Mouse (Mus musculus): Measurements from ENCODE around the gene Klhl8.

Klhl8 gene

GRCm38 (mm10) chr5:103914335-103915226, 3.5 kb upstream of the Klhl8 start:
- DNase-seq, result no peak

DNA sequence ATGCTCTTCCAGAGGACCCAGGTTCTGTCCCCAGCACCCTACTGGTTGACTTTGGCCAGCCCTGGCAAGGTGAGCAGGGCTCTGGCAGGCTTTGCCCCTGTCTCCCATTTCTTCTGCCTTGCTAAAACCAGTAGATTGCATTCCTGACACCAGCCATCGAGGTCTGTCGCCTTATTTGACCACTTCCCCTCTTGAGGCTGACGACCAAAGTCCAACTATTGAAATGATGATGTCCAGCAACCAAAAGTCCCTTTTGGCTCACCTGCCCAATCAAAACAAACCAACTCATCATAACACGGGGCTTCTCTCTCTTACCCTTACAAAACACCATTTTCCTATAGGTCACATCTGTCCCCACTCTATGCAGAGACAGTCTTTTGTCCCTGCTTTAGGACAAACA, 2.1 kb upstream of the Klhl8 start:
- DNase-seq, result no peak

DNA sequence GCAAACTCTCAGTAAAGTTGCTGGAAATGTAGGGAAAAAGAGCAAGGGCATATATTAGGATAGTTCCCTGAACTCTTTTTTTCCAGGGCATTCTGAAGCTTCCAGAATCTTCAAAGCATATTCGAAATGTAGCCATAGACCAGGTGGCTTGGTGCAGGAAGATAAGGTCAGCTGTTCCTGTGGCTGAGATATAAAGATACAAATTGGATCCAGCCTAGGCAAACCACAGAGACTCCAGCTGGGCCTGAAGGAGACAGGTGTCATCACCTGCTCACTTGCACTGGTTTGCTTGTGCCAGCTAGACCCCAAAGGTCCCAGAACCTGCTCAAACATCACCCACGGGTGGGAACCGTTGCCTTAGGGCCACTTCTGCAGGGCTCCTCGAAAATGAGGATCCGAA, 496 bp upstream of the Klhl8 start:
- DNase-seq, result no peak

- DNase-seq, result no peak
Observed at GRCm38 (mm10) chr5:103910156-103910555, 903 bp downstream of the Klhl8 start.

DNA sequence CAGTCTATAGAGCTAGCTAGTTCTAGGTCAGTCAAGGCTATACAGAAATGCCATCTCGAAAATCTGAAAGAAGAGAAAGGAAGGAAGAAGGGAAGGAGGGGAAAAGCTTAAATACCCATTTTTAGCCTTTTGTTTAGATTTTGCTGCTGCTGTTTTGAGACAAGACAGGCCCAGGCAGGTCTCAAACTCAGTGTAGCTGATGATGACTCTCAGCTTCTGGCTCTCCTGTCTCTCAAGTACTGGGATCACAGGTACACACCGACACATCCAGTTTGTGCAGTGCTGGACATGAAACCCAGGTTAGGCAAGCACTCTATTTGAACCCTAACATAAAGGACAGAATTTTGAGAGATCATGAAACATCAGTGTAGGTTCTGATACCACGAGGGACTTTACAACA, 1.6 kb downstream of the Klhl8 start:
- no peak for DNase-seq

- DNase-seq, result no peak
Observed at GRCm38 (mm10) chr5:103908851-103909250, 2.2 kb downstream of the Klhl8 start.

GRCm38 (mm10) chr5:103907844-103908243, 3.2 kb downstream of the Klhl8 start:
- no peak for DNase-seq

DNA sequence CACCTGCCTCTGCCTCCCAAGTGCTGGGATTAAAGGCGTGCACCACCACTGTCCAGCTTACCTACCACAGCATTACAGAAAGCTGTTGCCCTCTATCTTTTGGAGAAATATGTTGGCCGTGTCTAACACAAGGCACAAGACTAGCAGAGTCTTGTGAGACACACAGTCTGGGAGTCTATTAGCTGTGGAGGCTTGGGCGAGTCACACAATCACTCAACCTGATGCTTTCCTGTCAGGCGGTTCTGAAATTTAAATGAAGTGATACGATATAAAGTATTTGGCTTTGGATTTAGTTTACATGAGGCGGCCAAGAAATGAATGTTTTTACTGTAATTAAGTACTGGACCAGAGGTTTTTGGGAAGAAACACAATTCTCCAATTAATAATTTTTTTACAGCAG, 4.9 kb downstream of the Klhl8 start:
- DNase-seq, result no peak

- DNase-seq, result no peak
Observed at GRCm38 (mm10) chr5:103898310-103898709, 12.7 kb downstream of the Klhl8 start.

GRCm38 (mm10) chr5:103889766-103890165, 21.3 kb downstream of the Klhl8 start:
- peak; percentile 42 for DNase-seq

- DNase-seq, result no peak
Observed at GRCm38 (mm10) chr5:103863759-103864158, 47.3 kb downstream of the Klhl8 start.

DNA sequence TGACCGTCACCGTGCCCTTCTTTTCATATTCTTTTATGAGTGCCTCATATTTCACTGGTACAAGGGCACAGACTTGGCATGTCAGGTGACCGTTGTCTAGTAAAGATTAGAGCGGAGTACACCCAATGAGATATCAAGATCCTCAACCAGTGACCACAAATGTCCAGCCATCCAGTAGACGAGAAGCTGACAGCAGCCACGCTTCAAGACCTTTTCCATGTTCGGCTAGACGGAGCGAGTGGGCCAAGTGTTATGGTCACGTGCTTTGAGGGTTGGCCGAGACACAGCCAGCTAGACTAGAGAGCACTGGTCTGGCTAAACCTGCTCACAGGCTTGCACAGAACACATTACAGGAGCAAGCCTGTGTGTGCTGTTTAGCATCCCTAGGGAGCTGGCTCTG, 50.4 kb downstream of the Klhl8 start:
- no peak for DNase-seq

- DNase-seq, result no peak
Observed at GRCm38 (mm10) chr5:103857151-103857550, 53.9 kb downstream of the Klhl8 start.

DNA sequence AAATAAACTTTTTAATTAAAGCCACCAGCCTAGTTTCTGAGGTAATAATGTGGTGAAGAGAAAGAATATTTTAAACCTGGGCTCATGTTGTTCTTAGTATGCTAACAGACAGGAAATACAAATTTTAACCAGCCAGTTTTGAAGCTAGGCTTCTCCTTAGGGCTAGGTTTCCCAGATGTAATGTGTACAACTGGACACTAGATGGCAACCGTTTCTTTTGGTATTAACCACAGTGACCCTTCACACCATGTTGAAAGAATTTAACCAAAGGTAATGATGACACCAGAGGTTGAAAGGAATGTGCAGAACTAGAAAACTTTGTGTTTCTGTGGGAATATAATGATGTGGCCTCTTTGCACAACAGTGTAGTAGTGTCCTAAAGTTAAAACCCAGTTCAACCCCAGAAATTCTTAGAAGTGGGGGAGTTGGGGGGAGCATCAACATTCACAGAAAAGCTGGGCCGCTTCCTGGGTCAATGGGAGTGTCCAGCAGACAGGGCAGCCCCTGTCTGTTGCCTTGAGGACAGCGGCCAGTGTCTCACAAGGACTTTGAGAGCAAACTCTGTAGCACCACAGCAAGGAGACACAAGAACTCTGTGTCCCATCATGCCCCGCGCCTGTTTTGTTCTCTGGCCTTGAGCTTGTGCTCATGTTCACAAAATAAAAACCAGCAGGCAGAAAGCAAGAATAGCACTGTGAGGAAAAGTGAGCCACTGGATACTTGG, 54.6 kb downstream of the Klhl8 start:
- DNase-seq, result peak; percentile 84

GRCm38 (mm10) chr5:103855483-103856211, 55.4 kb downstream of the Klhl8 start:
- DNase-seq, result no peak

DNA sequence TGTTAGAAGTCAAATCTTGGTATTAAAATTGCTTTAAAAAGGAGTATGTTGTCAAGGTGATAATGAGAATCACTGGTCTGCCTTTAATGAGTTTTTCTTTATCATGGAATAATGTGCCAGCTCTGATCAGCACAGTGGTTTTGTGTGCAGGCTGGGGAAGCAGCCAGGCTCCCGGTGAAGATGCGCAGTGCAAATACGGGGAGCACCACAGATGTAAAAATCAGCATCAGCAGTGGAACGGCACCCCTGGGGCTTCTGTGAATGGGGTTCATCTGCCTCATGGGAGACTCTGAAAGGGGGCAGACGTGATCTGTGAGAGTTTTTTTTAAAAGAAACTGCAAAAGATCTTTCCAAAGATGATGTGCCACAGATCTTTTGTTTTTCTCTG, 56.3 kb downstream of the Klhl8 start:
- DNase-seq, result no peak

DNA sequence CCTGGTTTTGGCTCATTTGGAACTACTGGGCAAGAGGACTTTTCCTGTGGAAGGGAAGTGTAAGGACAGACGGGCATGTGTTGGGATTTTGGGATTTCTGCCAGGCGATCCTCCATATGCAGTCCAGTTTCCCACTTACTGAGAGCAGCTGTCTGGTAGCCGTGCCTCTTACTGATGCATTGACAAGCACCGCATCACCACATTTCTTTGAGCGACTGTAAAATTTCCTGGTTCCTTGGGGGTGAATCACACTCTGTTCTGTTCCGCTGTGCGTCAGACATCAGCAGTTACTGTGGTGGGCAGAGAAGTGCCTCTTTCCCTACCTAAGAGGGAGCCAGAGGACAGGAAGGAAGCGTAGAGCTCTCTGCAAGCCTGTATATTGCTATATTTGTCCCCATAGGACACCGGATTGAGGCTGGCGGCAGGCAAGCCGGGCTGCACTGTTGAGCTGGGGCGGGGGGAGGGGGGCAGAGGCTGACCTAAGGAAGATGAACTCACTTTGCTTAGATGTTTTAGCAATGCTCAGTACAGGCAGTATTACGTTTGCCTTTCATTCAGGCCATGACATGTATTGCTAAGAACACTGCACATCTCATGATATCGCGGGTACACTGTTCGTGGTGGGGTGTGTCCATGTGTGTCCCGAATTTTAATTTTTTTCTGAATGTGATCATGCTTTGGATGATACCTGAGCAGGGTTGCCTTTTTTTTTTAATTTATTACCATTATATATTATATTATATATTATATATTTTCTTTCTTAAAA, 56.8 kb downstream of the Klhl8 start:
- peak; percentile 13 for DNase-seq

- DNase-seq, result no peak
Observed at GRCm38 (mm10) chr5:103852756-103853549, 58.1 kb downstream of the Klhl8 start.

DNA sequence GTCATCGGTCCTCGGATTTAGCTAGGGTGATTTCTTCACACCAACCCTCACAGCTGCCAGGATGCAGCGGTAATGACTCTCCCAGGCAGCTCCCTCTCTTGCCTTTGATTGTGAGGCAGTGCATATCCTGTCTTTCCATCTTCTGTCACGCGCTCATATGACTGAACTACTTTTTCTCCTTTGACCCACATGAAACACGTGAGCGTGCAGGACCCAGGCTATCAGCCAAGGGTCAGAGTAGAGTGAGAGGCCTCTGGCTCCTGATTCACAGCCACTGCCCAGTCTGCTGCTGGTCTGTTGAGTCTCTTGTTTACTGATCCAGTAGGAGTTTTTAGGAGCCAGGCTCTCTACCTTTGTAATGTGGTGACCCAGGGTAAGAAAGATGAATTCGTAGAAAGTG, 62.5 kb downstream of the Klhl8 start:
- no peak for DNase-seq

DNA sequence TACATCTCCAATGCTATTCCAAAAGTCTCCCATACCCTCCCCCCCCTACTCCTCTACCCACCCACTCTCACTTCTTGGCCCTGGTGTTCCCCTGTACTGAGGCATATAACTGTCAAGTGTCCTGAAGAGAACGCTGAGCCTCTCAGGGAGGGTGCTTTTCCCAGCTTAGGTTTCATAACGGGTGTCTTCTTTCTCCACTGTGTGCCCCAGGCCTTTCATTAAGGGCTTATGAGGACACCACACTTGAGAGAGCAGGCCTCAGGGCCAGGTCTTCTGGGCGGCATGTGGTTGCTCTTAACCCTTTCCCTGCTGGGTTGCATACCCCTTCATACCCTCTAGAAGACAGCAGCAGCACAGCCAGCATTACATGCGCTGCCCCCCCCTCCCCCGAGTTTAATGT, 64.5 kb downstream of the Klhl8 start:
- peak; percentile 16 for DNase-seq

DNA sequence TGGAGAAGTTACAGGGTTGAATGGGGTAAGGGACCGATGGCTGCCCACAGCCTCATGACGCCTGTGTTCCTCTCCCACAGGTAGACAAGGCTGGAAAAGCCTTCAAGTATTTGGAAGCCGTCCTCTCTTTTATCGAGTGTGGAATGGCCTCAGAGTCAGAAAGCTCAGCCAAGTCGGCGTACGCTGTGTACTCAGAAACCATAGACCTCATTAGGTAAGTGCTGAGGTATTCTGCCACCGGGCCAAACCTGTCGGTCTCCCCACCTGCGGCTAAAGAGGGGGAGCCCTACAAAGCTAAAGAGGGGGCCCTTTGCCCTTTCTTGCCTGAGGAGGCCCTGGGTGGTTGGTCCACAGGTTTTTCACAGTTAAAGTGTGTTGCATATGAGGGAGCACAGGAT, 64.9 kb downstream of the Klhl8 start:
- no peak for DNase-seq

Measured in embryo, embryonic 11 days (tissue).